Mouse (Mus musculus): ENCODE results near the gene Daam1. TPM values are rescaled to one million over a fixed set of nuclear protein-coding genes. Genes with fewer than 3 reads are reported as not detected.

Daam1 gene
- polyA plus RNA-seq, 1 experiment from 2014 or later = 7.7 TPM

- Histone ChIP-seq H3K4me3 (ENCODE audit: low read length) (no peak overlapping the region), H3K4me2 (ENCODE audit: low read depth, low read length) (no peak overlapping the region), H3K9ac (ENCODE audit: low read depth, low read length) (no peak overlapping the region), H3K27ac (ENCODE audit: low read length) (0 out of 2 replicates have a peak overlapping the region, but pooled peaks have one; percentile 16), H3K36me3 (ENCODE audit: control insufficient read depth, insufficient read depth, low read length) (peaks cover 6% of the 10 kb centered on the region; the same call in 1 of the 2 replicates), H3K27me3 (replicated peaks; ENCODE audit: control insufficient read depth, insufficient read depth, low read length) (no peaks in the 10 kb centered on the region), H3K9me3 (ENCODE audit: control insufficient read depth, low read length) (no peaks in the 10 kb centered on the region), H3K4me1 (ENCODE audit: control insufficient read depth, insufficient read depth, low read length) (0 out of 2 replicates have a peak, but pooled peaks cover 6% of the 10 kb centered on the region)
- 38% methylated on average over 5 of the region's 5 CpGs for WGBS
- ATAC-seq = no peak
Observed at GRCm38 (mm10) chr12:71954180-71954935, 123.5 kb downstream of the Daam1 start.

DNA sequence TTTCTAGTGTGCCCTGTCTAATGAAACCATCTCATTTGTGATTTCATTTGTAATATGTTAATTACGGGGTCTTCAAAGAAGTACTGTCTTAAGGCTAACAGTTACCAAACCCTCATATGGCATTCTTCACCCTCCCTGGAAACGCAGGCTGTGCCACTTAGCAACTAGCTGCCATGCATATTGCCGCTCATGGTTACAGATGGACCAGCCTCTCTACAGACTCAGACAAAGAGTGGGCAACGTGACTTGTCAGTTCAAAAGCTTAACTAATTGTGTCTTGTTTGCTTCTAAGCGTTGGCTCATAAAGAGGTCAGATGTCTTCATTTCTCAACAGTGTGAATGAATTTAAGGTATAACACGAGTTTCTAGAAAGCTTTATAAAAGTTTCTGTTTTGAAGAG lies 126.1 kb downstream of the Daam1 start:
- Histone ChIP-seq H3K27ac (ENCODE audit: low read length) (no peak overlapping the region), H3K4me2 (ENCODE audit: low read depth, low read length) (no peak overlapping the region), H3K4me3 (ENCODE audit: low read length) (no peak overlapping the region), H3K9me3 (ENCODE audit: control insufficient read depth, low read length) (no peaks in the 10 kb centered on the region), H3K27me3 (replicated peaks; ENCODE audit: control insufficient read depth, insufficient read depth, low read length) (no peaks in the 10 kb centered on the region), H3K9ac (ENCODE audit: low read depth, low read length) (no peak overlapping the region), H3K36me3 (ENCODE audit: control insufficient read depth, insufficient read depth, low read length) (peaks cover 8% of the 10 kb centered on the region; the same call in 1 of the 2 replicates), H3K4me1 (ENCODE audit: control insufficient read depth, insufficient read depth, low read length) (0 out of 2 replicates have a peak, but pooled peaks cover 6% of the 10 kb centered on the region)
- WGBS = 77% methylated on average over 6 of the region's 6 CpGs
- ATAC-seq = no peak

- H3K36me3 ChIP-seq (ENCODE audit: control insufficient read depth, insufficient read depth, low read length) = peaks cover 5% of the 10 kb centered on the region; the same call in 1 of the 2 replicates
- H3K4me3 ChIP-seq (ENCODE audit: low read length) = no peak overlapping the region
- WGBS = 66% methylated on average over 5 of the region's 5 CpGs
- no peak for ATAC-seq
- H3K4me2 ChIP-seq (ENCODE audit: low read depth, low read length) = no peak overlapping the region
- H3K27ac ChIP-seq (ENCODE audit: low read length) = no peak overlapping the region
- no peak overlapping the region for H3K9ac ChIP-seq (ENCODE audit: low read depth, low read length)
- no peaks in the 10 kb centered on the region for H3K9me3 ChIP-seq (ENCODE audit: control insufficient read depth, low read length)
- no peaks in the 10 kb centered on the region for H3K27me3 ChIP-seq (replicated peaks; ENCODE audit: control insufficient read depth, insufficient read depth, low read length)
- H3K4me1 ChIP-seq (ENCODE audit: control insufficient read depth, insufficient read depth, low read length) = 0 out of 2 replicates have a peak, but pooled peaks cover 6% of the 10 kb centered on the region
Observed at GRCm38 (mm10) chr12:71957496-71957895, 126.6 kb downstream of the Daam1 start.

- WGBS = 52% methylated on average over 6 of the region's 6 CpGs
- H3K4me2 ChIP-seq (ENCODE audit: low read depth, low read length) = no peak overlapping the region
Observed at GRCm38 (mm10) chr12:71959351-71959991, 128.6 kb downstream of the Daam1 start.

GRCm38 (mm10) chr12:71961671-71962070 lies 130.8 kb downstream of the Daam1 start:
- Histone ChIP-seq H3K27ac (ENCODE audit: low read length) (no peak overlapping the region), H3K9me3 (ENCODE audit: control insufficient read depth, low read length) (no peaks in the 10 kb centered on the region), H3K9ac (ENCODE audit: low read depth, low read length) (no peak overlapping the region), H3K4me3 (ENCODE audit: low read length) (no peak overlapping the region), H3K27me3 (replicated peaks; ENCODE audit: control insufficient read depth, insufficient read depth, low read length) (no peaks in the 10 kb centered on the region), H3K4me2 (ENCODE audit: low read depth, low read length) (no peak overlapping the region), H3K36me3 (ENCODE audit: control insufficient read depth, insufficient read depth, low read length) (peaks cover 4% of the 10 kb centered on the region; the same call in 1 of the 2 replicates), H3K4me1 (ENCODE audit: control insufficient read depth, insufficient read depth, low read length) (no peaks in the 10 kb centered on the region)
- ATAC-seq = no peak
- WGBS = 92% methylated on average over 3 of the region's 3 CpGs

More at GRCm38 (mm10) chr12:71959351-71959991, 128.6 kb downstream of the Daam1 start:
- H3K27me3 ChIP-seq (replicated peaks; ENCODE audit: control insufficient read depth, insufficient read depth, low read length) = no peaks in the 10 kb centered on the region
- no peak overlapping the region for H3K9ac ChIP-seq (ENCODE audit: low read depth, low read length)
- H3K4me1 ChIP-seq (ENCODE audit: control insufficient read depth, insufficient read depth, low read length) = no peaks in the 10 kb centered on the region
- peaks cover 4% of the 10 kb centered on the region; the same call in 1 of the 2 replicates for H3K36me3 ChIP-seq (ENCODE audit: control insufficient read depth, insufficient read depth, low read length)
- H3K27ac ChIP-seq (ENCODE audit: low read length) = no peak overlapping the region
- no peaks in the 10 kb centered on the region for H3K9me3 ChIP-seq (ENCODE audit: control insufficient read depth, low read length)
- no peak for ATAC-seq
- H3K4me3 ChIP-seq (ENCODE audit: low read length) = no peak overlapping the region

DNA sequence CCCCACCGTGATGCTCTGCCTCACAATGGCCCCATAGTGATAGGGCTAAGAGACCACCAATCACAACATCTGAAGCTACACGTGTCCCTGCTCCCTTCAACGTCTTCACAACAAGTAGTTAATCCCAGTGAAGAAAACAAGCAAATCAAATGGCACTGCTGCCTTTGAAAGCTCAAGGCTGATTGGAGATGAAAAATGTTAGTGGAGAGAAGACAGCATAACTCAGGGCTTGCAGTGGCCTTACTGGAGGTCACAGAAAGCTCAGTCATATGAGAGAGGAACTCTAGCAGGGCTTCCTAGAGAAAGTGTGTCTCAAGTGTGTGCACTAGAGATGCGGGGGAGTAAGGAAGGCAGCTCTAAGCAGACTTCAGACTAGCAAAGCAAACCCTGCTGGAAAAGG lies 131.7 kb downstream of the Daam1 start:
- WGBS = 75% methylated on average over 4 of the region's 4 CpGs
- no peaks in the 10 kb centered on the region for H3K27me3 ChIP-seq (replicated peaks; ENCODE audit: control insufficient read depth, insufficient read depth, low read length)
- H3K4me1 ChIP-seq (ENCODE audit: control insufficient read depth, insufficient read depth, low read length) = no peaks in the 10 kb centered on the region
- ATAC-seq = no peak
- no peak overlapping the region for H3K27ac ChIP-seq (ENCODE audit: low read length)
- H3K4me3 ChIP-seq (ENCODE audit: low read length) = no peak overlapping the region
- no peak overlapping the region for H3K4me2 ChIP-seq (ENCODE audit: low read depth, low read length)
- H3K9me3 ChIP-seq (ENCODE audit: control insufficient read depth, low read length) = no peaks in the 10 kb centered on the region
- H3K36me3 ChIP-seq (ENCODE audit: control insufficient read depth, insufficient read depth, low read length) = peaks cover 4% of the 10 kb centered on the region; the same call in 1 of the 2 replicates
- no peak overlapping the region for H3K9ac ChIP-seq (ENCODE audit: low read depth, low read length)

DNA sequence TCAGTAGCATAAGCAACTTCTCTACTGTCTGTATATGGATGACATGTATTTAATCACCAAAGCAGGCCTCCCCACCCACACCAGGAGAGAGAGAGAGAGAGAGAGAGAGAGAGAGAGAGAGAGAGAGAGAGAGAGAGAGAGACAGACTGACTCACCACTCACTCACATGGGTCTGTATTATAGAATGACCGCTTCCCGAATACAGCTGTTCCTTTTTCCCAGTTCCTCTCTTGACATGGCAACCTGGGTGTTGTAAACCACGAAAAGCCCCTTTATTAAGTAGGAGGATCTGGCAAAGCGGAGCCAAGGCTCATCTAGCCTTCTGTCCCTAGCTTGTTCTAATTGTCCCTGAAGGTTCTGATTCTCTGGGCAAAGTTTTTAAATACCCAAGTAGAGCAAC lies 137.7 kb downstream of the Daam1 start:
- Histone ChIP-seq H3K9me3 (ENCODE audit: control insufficient read depth, low read length) (no peaks in the 10 kb centered on the region), H3K9ac (ENCODE audit: low read depth, low read length) (no peak overlapping the region), H3K4me1 (ENCODE audit: control insufficient read depth, insufficient read depth, low read length) (peaks cover 15% of the 10 kb centered on the region), H3K4me2 (ENCODE audit: low read depth, low read length) (no peak overlapping the region), H3K27ac (ENCODE audit: low read length) (no peak overlapping the region), H3K4me3 (ENCODE audit: low read length) (no peak overlapping the region), H3K27me3 (replicated peaks; ENCODE audit: control insufficient read depth, insufficient read depth, low read length) (no peaks in the 10 kb centered on the region), H3K36me3 (ENCODE audit: control insufficient read depth, insufficient read depth, low read length) (no peaks in the 10 kb centered on the region)
- ATAC-seq = no peak
- WGBS = 58% methylated on average over 4 of the region's 4 CpGs

- no peaks in the 10 kb centered on the region for H3K36me3 ChIP-seq (ENCODE audit: control insufficient read depth, insufficient read depth, low read length)
- peaks cover 15% of the 10 kb centered on the region for H3K4me1 ChIP-seq (ENCODE audit: control insufficient read depth, insufficient read depth, low read length)
- ATAC-seq = no peak
- no peak overlapping the region for H3K9ac ChIP-seq (ENCODE audit: low read depth, low read length)
- no peaks in the 10 kb centered on the region for H3K27me3 ChIP-seq (replicated peaks; ENCODE audit: control insufficient read depth, insufficient read depth, low read length)
- H3K27ac ChIP-seq (ENCODE audit: low read length) = no peak overlapping the region
- H3K4me3 ChIP-seq (ENCODE audit: low read length) = no peak overlapping the region
- no peak overlapping the region for H3K4me2 ChIP-seq (ENCODE audit: low read depth, low read length)
- WGBS = 38% methylated on average over 3 of the region's 3 CpGs
- H3K9me3 ChIP-seq (ENCODE audit: control insufficient read depth, low read length) = no peaks in the 10 kb centered on the region
Observed at GRCm38 (mm10) chr12:71969022-71969421, 138.1 kb downstream of the Daam1 start.

GRCm38 (mm10) chr12:71969439-71969838 lies 138.6 kb downstream of the Daam1 start:
- Histone ChIP-seq H3K9me3 (ENCODE audit: control insufficient read depth, low read length) (no peaks in the 10 kb centered on the region), H3K27ac (ENCODE audit: low read length) (no peak overlapping the region), H3K4me2 (ENCODE audit: low read depth, low read length) (no peak overlapping the region), H3K27me3 (replicated peaks; ENCODE audit: control insufficient read depth, insufficient read depth, low read length) (no peaks in the 10 kb centered on the region), H3K9ac (ENCODE audit: low read depth, low read length) (no peak overlapping the region), H3K4me1 (ENCODE audit: control insufficient read depth, insufficient read depth, low read length) (peaks cover 15% of the 10 kb centered on the region), H3K4me3 (ENCODE audit: low read length) (no peak overlapping the region), H3K36me3 (ENCODE audit: control insufficient read depth, insufficient read depth, low read length) (no peaks in the 10 kb centered on the region)
- ATAC-seq = no peak
- 78% methylated on average over 9 of the region's 9 CpGs for WGBS

All from intestine, embryonic 16.5 days (tissue).